Mouse (Mus musculus) neutrophil, adult 5-6 weeks (primary cell): ENCODE measurements around the gene Zmym1. TPM values are rescaled to one million over a fixed set of nuclear protein-coding genes. Genes with fewer than 3 reads are reported as not detected.

ENCODE experiments used
- total RNA-seq: library from RNA; stranded (forward); fragments of 200-1000 nt; gene quantifications from 2 replicates; pipeline ENCODE4 v1.2.3, GENCODE M21; 2017

Gene Zmym1
- total RNA-seq, 1 experiment from 2014 or later = 18.7 TPM

Other genes with a start within 250 kb of the Zmym1 start
- 27.4 and 40.6 TPM in 2 replicates for gene Zmym4, start 93.0 kb downstream of the Zmym1 start, total RNA-seq
- 818 and 867 TPM in 2 replicates for gene Sfpq, start 39.8 kb downstream of the Zmym1 start, total RNA-seq
- 31.3 and 34.6 TPM in 2 replicates for gene Zmym6, start 16.2 kb upstream of the Zmym1 start, total RNA-seq
- gene Tmem35b, start 62.5 kb upstream of the Zmym1 start, total RNA-seq = 7.6 and 8.1 TPM in 2 replicates
- 0.12 TPM in 2 replicates for gene Dlgap3, start 108.1 kb upstream of the Zmym1 start, total RNA-seq
- 17.3 and 25.8 TPM in 2 replicates for gene Smim12, start 182.6 kb upstream of the Zmym1 start, total RNA-seq